27 mouse cellular contexts compared by ENCODE assay signal in the genomic region with DNA sequence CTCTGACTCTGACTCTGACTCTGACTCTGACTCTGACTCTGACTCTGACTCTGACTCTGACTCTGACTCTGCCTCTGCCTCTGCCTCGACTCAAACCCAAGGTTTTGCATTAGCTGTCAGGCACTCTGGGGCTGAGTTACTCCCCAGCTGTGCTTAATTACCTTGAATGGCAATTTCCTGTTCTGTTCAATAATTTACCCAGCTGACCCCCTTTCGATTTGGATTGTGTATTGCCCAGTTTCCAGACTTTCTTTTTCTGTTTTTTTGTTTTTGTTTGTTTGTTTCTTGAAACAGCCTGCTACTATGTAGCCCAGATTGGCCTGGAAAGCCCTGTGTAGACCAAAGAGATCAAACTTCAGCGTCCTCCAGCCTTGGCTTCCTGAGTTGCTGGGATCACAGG. TPM values are rescaled to one million over a fixed set of nuclear protein-coding genes. Genes with fewer than 3 reads are reported as not detected.
DNase-seq lines count a peak whose midpoint lies in the region; ATAC-seq and TF ChIP-seq lines count a peak whose summit lies in the region.
"Had no signal": no experiment of that assay in that cellular context is flagged by ENCODE, and none has a peak within 500 bp of the region (broad histone marks: within the 10 kb centered on the region; RNA-seq: fewer than 3 reads in every experiment).

No protein-coding gene starts in this region.

- H3K4me1 ChIP-seq in bone marrow macrophage, adult 2 months (ENCODE audit: control insufficient read depth, insufficient read depth, low read length), result peaks cover 2% of the 10 kb centered on the region; the same call in 1 of the 2 replicates
- H3K4me1 ChIP-seq in midbrain, embryonic 15.5 days, result no peaks in the 10 kb centered on the region
- H3K4me1 ChIP-seq: embryonic facial prominence, embryonic 13.5 days; embryonic facial prominence, embryonic 15.5 days; forebrain, embryonic 10.5 days; forebrain, embryonic 12.5 days had no signal

- peak overlapping the region; percentile 47; the same call in 1 of the 2 replicates for H3K27ac ChIP-seq in bone marrow macrophage, adult 2 months (ENCODE audit: insufficient read depth, low read depth, low read length)
- H3K27ac ChIP-seq in midbrain, embryonic 15.5 days, result no peak overlapping the region
- H3K27ac ChIP-seq: embryonic facial prominence, embryonic 13.5 days; embryonic facial prominence, embryonic 15.5 days; forebrain, embryonic 10.5 days; forebrain, embryonic 12.5 days had no signal

- H3K9me3 ChIP-seq in midbrain, embryonic 15.5 days, result no peaks in the 10 kb centered on the region
- H3K9me3 ChIP-seq: embryonic facial prominence, embryonic 13.5 days; embryonic facial prominence, embryonic 15.5 days; forebrain, embryonic 10.5 days; forebrain, embryonic 12.5 days had no signal

- TF ChIP-seq POLR2A in bone marrow macrophage, adult 2 months (IDR thresholded peaks at IDR 0.05; ENCODE audit: borderline replicate concordance, low read depth, low read length), result no peak

- no peak overlapping the region for H3K4me3 ChIP-seq in bone marrow macrophage, adult 2 months (ENCODE audit: insufficient read depth, low read length)
- no peak overlapping the region for H3K4me3 ChIP-seq in midbrain, embryonic 15.5 days
- H3K4me3 ChIP-seq: embryonic facial prominence, embryonic 13.5 days; embryonic facial prominence, embryonic 15.5 days; erythroblast, embryonic 14.5 days; forebrain, embryonic 10.5 days; forebrain, embryonic 12.5 days had no signal

- no peak overlapping the region for H3K9ac ChIP-seq in midbrain, embryonic 15.5 days
- H3K9ac ChIP-seq: embryonic facial prominence, embryonic 13.5 days; embryonic facial prominence, embryonic 15.5 days; forebrain, embryonic 12.5 days had no signal

- no peak for TF ChIP-seq CTCF in bone marrow macrophage, adult 2 months (IDR thresholded peaks at IDR 0.05; ENCODE audit: low read depth, low read length)

- H3K4me2 ChIP-seq in midbrain, embryonic 15.5 days, result no peak overlapping the region
- H3K4me2 ChIP-seq: embryonic facial prominence, embryonic 13.5 days; embryonic facial prominence, embryonic 15.5 days; forebrain, embryonic 12.5 days had no signal

- 78% methylated on average over 3 of the region's 3 CpGs for WGBS in midbrain, embryonic 15.5 days

- ATAC-seq in midbrain, embryonic 15.5 days (replicated peaks), result no peak
- ATAC-seq: activated CD4-positive, CD25-positive, alpha-beta regulatory T cell, adult 4 months; forebrain, embryonic 14.5 days; forebrain, embryonic 16.5 days had no signal

- DNase-seq in kidney, adult 9 months, result peak; percentile 46
- DNase-seq in kidney, adult 8-10 months, result no peak
- peak; percentile 10 for DNase-seq in R1 (ENCODE audit: low read depth, low spot score)
- no peak for DNase-seq in urinary bladder, postnatal 14 days (ENCODE audit: low spot score)
- DNase-seq: adrenal gland, adult 8-10 months; adrenal gland, postnatal 14 days; adrenal gland, postnatal 36 days; cerebellum, adult 11 months; cerebellum, adult 18-20 months; cerebellum, adult 8-10 months; cerebellum, adult 9-11 months; cerebellum, postnatal 14 days; cerebellum, postnatal 36 days; embryo, embryonic 11 days had no signal

- H3K27me3 ChIP-seq in midbrain, embryonic 15.5 days (replicated peaks), result no peaks in the 10 kb centered on the region
- H3K27me3 ChIP-seq: embryonic facial prominence, embryonic 13.5 days; embryonic facial prominence, embryonic 15.5 days; forebrain, embryonic 12.5 days had no signal

- H3K36me3 ChIP-seq in midbrain, embryonic 15.5 days (replicated peaks), result no peaks in the 10 kb centered on the region
- H3K36me3 ChIP-seq: embryonic facial prominence, embryonic 13.5 days; embryonic facial prominence, embryonic 15.5 days; forebrain, embryonic 10.5 days; forebrain, embryonic 12.5 days had no signal

RNA-seq across cellular contexts. Expression of gene Gdf3, which starts 6.1 kb away (rescaled TPM):
- polyA plus RNA-seq in bone marrow macrophage, adult 2 months (2012; ENCODE audit: insufficient read depth, insufficient read length, missing spikeins), result 30.2 and 32.0 TPM in 2 replicates
- polyA plus RNA-seq in midbrain, embryonic 15.5 days (2015; fragmentation: Nextera tagmentation; extraction: Ambion mirVana), result not detected in 2 replicates
- polyA plus RNA-seq: brain, embryonic 14.5 days; C2C12; embryonic facial prominence, embryonic 11.5 days; embryonic facial prominence, embryonic 13.5 days; erythroblast, embryonic 14.5 days; forebrain, embryonic 12.5 days; forebrain, embryonic 14.5 days; forebrain, embryonic 16.5 days had no signal

RNA-seq across cellular contexts. Expression of gene Dppa3, which starts 10.2 kb away (rescaled TPM):
- polyA plus RNA-seq in bone marrow macrophage, adult 2 months (2012; ENCODE audit: insufficient read depth, insufficient read length, missing spikeins), result 14.6 and 20.2 TPM in 2 replicates
- not detected in 2 replicates for polyA plus RNA-seq in midbrain, embryonic 15.5 days (2015; fragmentation: Nextera tagmentation; extraction: Ambion mirVana)
- polyA plus RNA-seq: activated CD4-positive, CD25-positive, alpha-beta regulatory T cell, adult 4 months; brain, embryonic 14.5 days; C2C12; embryonic facial prominence, embryonic 11.5 days; embryonic facial prominence, embryonic 13.5 days; embryonic facial prominence, embryonic 15.5 days; erythroblast, embryonic 14.5 days; forebrain, embryonic 10.5 days; forebrain, embryonic 12.5 days; forebrain, embryonic 14.5 days; forebrain, embryonic 16.5 days had no signal

RNA-seq across cellular contexts. Expression of gene Apobec1, which starts 13.8 kb away (rescaled TPM):
- polyA plus RNA-seq in bone marrow macrophage, adult 2 months (2012; ENCODE audit: insufficient read depth, insufficient read length, missing spikeins), result 664 and 728 TPM in 2 replicates
- 1.5 and 2.2 TPM in 2 replicates for polyA plus RNA-seq in midbrain, embryonic 15.5 days (2015; fragmentation: Nextera tagmentation; extraction: Ambion mirVana)
- polyA plus RNA-seq: erythroblast, embryonic 14.5 days had no signal

Comparison
In these comparisons a context has a peak if more than half of its experiments do, and no peak if none do; other contexts are left out.
1. DNase-seq: peak in kidney, adult 9 months (single experiment) and R1 (single experiment); none in kidney, adult 8-10 months (0 of 2) and urinary bladder, postnatal 14 days (single experiment).
2. RNA of gene Gdf3, which starts 6.1 kb away (polyA plus RNA-seq): 30.2 to 32.0 TPM in bone marrow macrophage, adult 2 months; not detected in midbrain, embryonic 15.5 days; every median in the first group is over 10 times any median in the second.
3. RNA of gene Dppa3, which starts 10.2 kb away (polyA plus RNA-seq): 14.6 to 20.2 TPM in bone marrow macrophage, adult 2 months; not detected in midbrain, embryonic 15.5 days; every median in the first group is over 10 times any median in the second.
4. RNA of gene Apobec1, which starts 13.8 kb away (polyA plus RNA-seq): 664 to 728 TPM in bone marrow macrophage, adult 2 months; 1.5 to 2.2 TPM in midbrain, embryonic 15.5 days; every median in the first group is over 100 times any median in the second.